Mouse (Mus musculus) cerebellum, adult 2 months (tissue): ENCODE measurements around the gene Slc5a10. TPM values are rescaled to one million over a fixed set of nuclear protein-coding genes. Genes with fewer than 3 reads are reported as not detected.

Experiments
- DNase-seq, 2 experiments: peaks; one replicate each; pipeline ENCODE4 v3.0.0; 2021
- H3K27ac ChIP-seq: fragments of 200-500 bp; 2 replicates; pipeline ENCODE4 v1.5.1; 2012; ENCODE audit warnings: low read length, control low read depth, inconsistent platforms; ENCODE audit not compliant: insufficient read depth
- H3K27me3 ChIP-seq: fragments of 200-500 bp; 2 replicates; pipeline ENCODE4 v1.6.1; 2012; ENCODE audit warnings: inconsistent platforms, mild to moderate bottlenecking, low read length, moderate library complexity; ENCODE audit not compliant: control insufficient read depth, insufficient read depth
- H3K4me1 ChIP-seq: fragments of 200-500 bp; 2 replicates; pipeline ENCODE4 v1.6.1; 2011; ENCODE audit warnings: low read length; ENCODE audit not compliant: control insufficient read depth, insufficient read depth
- H3K4me3 ChIP-seq: fragments of 200-500 bp; replicated peaks from 2 replicates; pipeline ENCODE3; 2011; ENCODE audit warnings: mild to moderate bottlenecking, low read depth, low read length, control low read depth; ENCODE audit not compliant: insufficient read depth
- CTCF ChIP-seq: fragments of 200-500 bp; IDR thresholded peaks from 2 replicates; pipeline ENCODE4 v1.5.1; 2011; ENCODE audit warnings: low read depth, mild to moderate bottlenecking, control low read depth, low read length, moderate library complexity, borderline replicate concordance; ENCODE audit not compliant: insufficient read depth
- POLR2A ChIP-seq: fragments of 200-500 bp; IDR thresholded peaks from 2 replicates; pipeline ENCODE4 v1.6.1; 2011; ENCODE audit warnings: low read length, control low read depth, borderline replicate concordance; ENCODE audit not compliant: insufficient read depth
- WGBS: fragments of 180-500 bp; shearing (Covaris S2); methylation state at CpG from one replicate; pipeline ENCODE4 v1.1.7; 2018; 5-methylcytosine and 5-hydroxymethylcytosine counted together
- polyA plus RNA-seq: library from polyadenylated mRNA; depleted of rRNA; stranded (reverse); fragments of >200 nt; gene quantifications from 2 replicates; pipeline ENCODE4 v1.2.3, GENCODE M21; 2012

Gene Slc5a10
- polyA plus RNA-seq, 1 experiment = 0.07 TPM

GRCm38 (mm10) chr11:61660806-61661392, 59.7 kb downstream of the Slc5a10 start:
- H3K27ac ChIP-seq = no peak overlapping the region
- no peak for TF ChIP-seq POLR2A
- TF ChIP-seq CTCF = no peak
- DNase-seq = no peak

DNA sequence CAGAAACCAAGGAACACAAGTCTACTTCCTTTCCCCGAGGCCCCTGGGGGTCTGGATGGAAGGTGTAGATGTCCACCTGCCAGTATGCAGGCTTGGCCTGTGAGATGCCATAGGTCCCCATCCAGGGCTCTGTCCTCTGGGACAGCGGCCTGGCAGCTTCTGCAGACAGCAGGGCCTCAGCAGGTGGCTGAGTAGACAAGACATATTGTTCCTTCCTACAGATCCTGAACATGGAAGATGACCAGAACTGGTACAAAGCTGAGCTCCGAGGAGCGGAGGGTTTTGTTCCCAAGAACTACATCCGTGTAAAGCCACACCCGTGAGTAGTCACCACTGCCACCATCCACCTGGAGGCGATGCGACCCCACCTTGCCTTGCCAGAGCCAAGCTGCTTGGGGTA, 60.6 kb downstream of the Slc5a10 start:
- peaks cover 28% of the 10 kb centered on the region for H3K4me1 ChIP-seq
- H3K27me3 ChIP-seq = no peaks in the 10 kb centered on the region
- peak; percentile 49 to 55 for DNase-seq
- H3K4me3 ChIP-seq = no peak overlapping the region
- no peak overlapping the region for H3K27ac ChIP-seq
- WGBS = 55% methylated on average over 8 of the region's 8 CpGs
- TF ChIP-seq CTCF (no peak), POLR2A (no peak)

More at GRCm38 (mm10) chr11:61660806-61661392, 59.7 kb downstream of the Slc5a10 start:
- 72% methylated on average over 7 of the region's 7 CpGs for WGBS
- no peak overlapping the region for H3K4me3 ChIP-seq
- H3K4me1 ChIP-seq = peaks cover 28% of the 10 kb centered on the region
- no peaks in the 10 kb centered on the region for H3K27me3 ChIP-seq

DNA sequence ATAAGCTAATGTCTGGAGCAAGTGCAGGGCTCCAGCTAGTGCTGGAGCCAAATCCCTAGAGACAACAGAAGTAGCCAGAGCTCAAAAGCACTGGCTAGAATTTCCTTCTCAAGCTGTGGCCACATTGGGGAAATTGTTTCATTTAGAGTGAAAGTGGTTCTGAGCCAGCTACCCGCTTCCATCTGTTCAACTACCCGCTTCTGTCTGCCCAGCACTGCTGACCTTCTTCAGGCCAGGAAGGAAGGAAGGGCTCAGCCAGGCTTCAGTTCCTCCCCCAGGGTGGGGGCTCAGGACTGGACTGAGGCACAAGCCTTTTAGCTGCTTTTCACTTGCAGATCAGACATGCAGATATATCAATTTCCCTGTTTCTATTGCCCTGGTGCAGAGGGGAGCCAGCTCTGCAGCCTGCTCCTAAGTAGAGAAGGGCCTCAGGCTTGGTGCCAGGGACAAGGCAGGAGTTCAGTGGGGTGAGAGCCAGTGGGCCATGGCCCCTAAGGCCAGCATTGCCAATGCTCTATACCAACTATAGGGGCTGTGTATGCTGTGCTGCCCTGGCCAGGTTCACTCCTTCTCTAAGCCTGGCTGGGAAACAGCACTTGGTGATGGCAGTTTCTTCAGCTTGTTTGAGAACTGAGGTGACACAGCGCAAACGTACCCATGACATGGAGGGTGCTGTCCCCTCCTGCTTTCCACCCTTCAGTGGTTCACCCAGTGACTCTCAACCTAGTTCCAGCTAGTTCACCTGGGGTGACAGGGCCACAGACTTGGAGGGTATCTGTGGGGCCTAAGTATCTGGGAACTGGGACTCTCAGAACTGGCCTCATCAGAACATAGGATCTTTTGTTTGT, 61.4 kb downstream of the Slc5a10 start:
- WGBS = 41% methylated on average over 4 of the region's 4 CpGs
- H3K4me3 ChIP-seq = no peak overlapping the region
- H3K27ac ChIP-seq = peak overlapping the region; percentile 4; the same call in 1 of the 2 replicates
- no peaks in the 10 kb centered on the region for H3K27me3 ChIP-seq
- DNase-seq = peak; percentile 65 to 78
- no peak for TF ChIP-seq POLR2A
- no peak for TF ChIP-seq CTCF
- H3K4me1 ChIP-seq = peaks cover 28% of the 10 kb centered on the region

GRCm38 (mm10) chr11:61658360-61658922, 62.2 kb downstream of the Slc5a10 start:
- DNase-seq = no peak
- 96% methylated on average over 3 of the region's 3 CpGs for WGBS
- TF ChIP-seq POLR2A (no peak), CTCF (no peak)
- Histone ChIP-seq H3K27ac (no peak overlapping the region), H3K27me3 (no peaks in the 10 kb centered on the region), H3K4me1 (peaks cover 28% of the 10 kb centered on the region), H3K4me3 (no peak overlapping the region)

DNA sequence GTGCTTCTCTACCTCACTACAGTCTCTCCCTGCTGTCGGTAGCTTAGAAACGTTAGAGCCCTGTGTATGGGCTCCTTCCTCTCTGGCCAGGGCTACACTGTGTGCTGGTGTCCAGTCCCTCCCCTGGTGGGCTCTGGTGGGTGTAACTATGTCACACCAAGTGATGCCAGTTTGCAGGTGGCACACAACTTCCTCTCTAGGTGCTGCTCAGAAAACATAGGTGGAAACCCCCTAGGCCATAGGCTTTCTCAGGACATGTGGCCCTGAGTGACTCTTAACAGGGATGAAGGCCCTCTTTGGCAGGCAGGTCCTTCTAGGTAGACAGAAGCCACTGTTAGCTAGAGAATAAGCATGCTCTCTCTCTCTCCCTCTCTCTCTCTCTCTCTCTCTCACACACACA, 63.2 kb downstream of the Slc5a10 start:
- no peaks in the 10 kb centered on the region for H3K27me3 ChIP-seq
- H3K4me3 ChIP-seq = no peak overlapping the region
- no peak overlapping the region for H3K27ac ChIP-seq
- peaks cover 28% of the 10 kb centered on the region for H3K4me1 ChIP-seq
- TF ChIP-seq POLR2A (no peak), CTCF (no peak)
- 88% methylated on average over 2 of the region's 2 CpGs for WGBS
- no peak for DNase-seq

GRCm38 (mm10) chr11:61656148-61656850, 64.3 kb downstream of the Slc5a10 start:
- WGBS = 80% methylated on average over 6 of the region's 6 CpGs
- Histone ChIP-seq H3K4me3 (no peak overlapping the region), H3K4me1 (peaks cover 28% of the 10 kb centered on the region), H3K27me3 (no peaks in the 10 kb centered on the region), H3K27ac (no peak overlapping the region)
- no peak for DNase-seq
- TF ChIP-seq POLR2A (no peak), CTCF (no peak)

- TF ChIP-seq POLR2A (no peak), CTCF (no peak)
- 85% methylated on average over 4 of the region's 4 CpGs for WGBS
- Histone ChIP-seq H3K4me3 (no peak overlapping the region), H3K27me3 (no peaks in the 10 kb centered on the region), H3K27ac (no peak overlapping the region), H3K4me1 (peaks cover 28% of the 10 kb centered on the region)
- no peak for DNase-seq
Measured at GRCm38 (mm10) chr11:61655649-61656048, 65.0 kb downstream of the Slc5a10 start.
